Mouse (Mus musculus): Measurements from ENCODE around the gene Fam166a. TPM values are rescaled to one million over a fixed set of nuclear protein-coding genes. Genes with fewer than 3 reads are reported as not detected.

Gene Fam166a
- polyA plus RNA-seq, 1 experiment from 2014 or later, result 0.69 TPM

DNA sequence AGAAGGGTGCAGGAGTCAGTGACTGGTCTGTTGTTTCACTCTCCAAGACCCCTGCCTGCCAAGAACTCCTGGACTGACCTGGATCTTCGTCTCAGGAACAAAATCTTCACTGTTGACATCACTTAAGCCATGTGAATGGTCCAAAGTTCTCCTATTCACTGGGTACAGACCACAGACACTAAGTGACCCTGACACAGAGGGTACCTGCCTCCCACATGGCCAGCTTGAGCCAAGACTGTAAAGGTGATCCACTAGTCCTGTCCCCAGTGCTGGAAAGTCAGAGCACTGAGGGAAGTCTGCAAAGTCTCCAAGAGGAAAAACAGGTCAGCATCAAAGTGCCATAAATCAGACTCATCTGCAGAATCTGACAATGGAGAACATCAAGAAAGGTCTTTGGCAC is 11.0 kb upstream of the Fam166a start:
- Histone ChIP-seq H3K4me1 (peaks cover 22% of the 10 kb centered on the region), H3K4me2 (no peak overlapping the region), H3K36me3 (peaks cover 50% of the 10 kb centered on the region), H3K27ac (no peak overlapping the region), H3K9ac (no peak overlapping the region), H3K9me3 (no peaks in the 10 kb centered on the region), H3K27me3 (no peaks in the 10 kb centered on the region), H3K4me3 (no peak overlapping the region)
- WGBS, result 88% methylated on average over 1 of the region's 1 CpGs
- ATAC-seq (ENCODE audit: borderline replicate concordance, extremely low read depth, low FRiP score, low TSS enrichment), result no peak

GRCm38 (mm10) chr2:25210686-25211085 is 7.9 kb upstream of the Fam166a start:
- H3K4me2 ChIP-seq, result peak overlapping the region; percentile 75
- H3K9me3 ChIP-seq, result no peaks in the 10 kb centered on the region
- no peak for ATAC-seq (ENCODE audit: borderline replicate concordance, extremely low read depth, low FRiP score, low TSS enrichment)
- peak overlapping the region; percentile 87 for H3K4me3 ChIP-seq
- H3K27me3 ChIP-seq, result no peaks in the 10 kb centered on the region
- H3K9ac ChIP-seq, result peak overlapping the region; percentile 91
- WGBS, result 1% methylated on average over 24 of the region's 24 CpGs
- H3K36me3 ChIP-seq, result peaks cover 19% of the 10 kb centered on the region
- H3K27ac ChIP-seq, result peak overlapping the region; percentile 90
- H3K4me1 ChIP-seq, result peaks cover 22% of the 10 kb centered on the region

DNA sequence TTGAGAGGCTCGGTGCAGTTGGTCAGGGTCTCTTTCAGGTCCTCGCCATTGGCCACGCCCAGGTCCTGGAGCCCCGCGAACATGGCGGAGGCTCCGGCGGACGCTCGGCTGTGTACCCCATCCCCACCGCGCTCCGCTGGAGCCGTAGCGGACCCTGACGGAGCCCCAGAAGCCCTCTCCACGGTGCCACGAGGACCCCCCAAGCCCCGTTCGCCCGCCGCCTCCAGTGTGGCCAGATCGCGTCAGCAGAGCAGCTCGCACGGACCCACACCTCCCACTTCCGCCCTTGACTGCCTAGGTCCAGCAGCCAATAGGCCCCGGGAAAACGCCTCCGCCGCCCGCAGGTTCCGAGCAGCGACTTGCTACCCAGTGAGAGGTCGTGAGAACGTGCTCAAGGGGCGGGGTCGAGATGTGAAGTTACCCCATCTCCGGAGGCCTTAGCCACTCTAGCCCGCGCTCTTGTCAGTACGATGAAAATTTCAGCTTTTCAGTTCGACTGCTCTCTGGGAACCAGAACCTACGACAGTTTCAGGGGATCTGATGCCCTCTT is 7.3 kb upstream of the Fam166a start, which contains the start of gene Nelfb:
Gene Nelfb, minus strand, starts transcription at position 369 of the 550 bp plus-strand sequence.
- Histone ChIP-seq H3K9ac (peak within 1 kb of the TSS; percentile 91), H3K4me2 (peak within 1 kb of the TSS; percentile 75), H3K9me3 (no peaks in the 10 kb centered on the region), H3K4me1 (peaks cover 22% of the 10 kb centered on the region), H3K4me3 (peak within 1 kb of the TSS; percentile 87), H3K27ac (peak within 1 kb of the TSS; percentile 90), H3K27me3 (no peaks in the 10 kb centered on the region), H3K36me3 (peaks cover 13% of the 10 kb centered on the region)
- ATAC-seq (ENCODE audit: borderline replicate concordance, extremely low read depth, low FRiP score, low TSS enrichment), result peak; percentile 91
- under 1% methylated on average over 44 of the region's 44 CpGs for WGBS

- Histone ChIP-seq H3K9me3 (no peaks in the 10 kb centered on the region), H3K4me1 (peaks cover 22% of the 10 kb centered on the region), H3K4me2 (no peak overlapping the region), H3K9ac (no peak overlapping the region), H3K27me3 (no peaks in the 10 kb centered on the region), H3K27ac (no peak overlapping the region), H3K36me3 (no peaks in the 10 kb centered on the region), H3K4me3 (no peak overlapping the region)
- no peak for ATAC-seq (ENCODE audit: borderline replicate concordance, extremely low read depth, low FRiP score, low TSS enrichment)
- WGBS, result 61% methylated on average over 23 of the region's 23 CpGs
Measured at GRCm38 (mm10) chr2:25213266-25213865, 5.2 kb upstream of the Fam166a start.

DNA sequence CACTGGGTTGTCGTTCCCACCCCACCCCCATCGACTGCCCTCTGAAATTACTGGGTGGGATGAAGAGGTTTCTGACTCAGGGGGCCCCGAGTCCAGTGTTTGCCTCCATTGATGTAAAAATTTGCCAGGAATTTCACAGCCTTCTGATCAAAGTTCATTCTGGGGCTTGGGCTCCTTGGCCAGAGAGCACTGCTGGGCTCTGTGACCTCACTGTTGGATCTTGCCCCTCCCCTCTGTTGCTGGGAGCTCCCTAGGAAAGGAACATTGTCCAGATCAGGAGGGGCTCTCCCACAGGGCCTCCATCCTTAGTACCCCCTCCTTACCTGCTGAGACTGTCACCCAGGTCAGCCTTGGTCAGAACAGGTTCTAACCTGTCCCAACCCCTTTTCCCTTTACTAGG is 4.1 kb upstream of the Fam166a start, which contains the start of gene Stpg3:
Gene Stpg3, minus strand, starts transcription at position 194 of the 400 bp plus-strand sequence.
- no peaks in the 10 kb centered on the region for H3K9me3 ChIP-seq
- no peaks in the 10 kb centered on the region for H3K27me3 ChIP-seq
- H3K27ac ChIP-seq, result no peak within 1 kb of the TSS
- peaks cover 18% of the 10 kb centered on the region for H3K4me1 ChIP-seq
- WGBS, result 55% methylated on average over 3 of the region's 3 CpGs
- no peak within 1 kb of the TSS for H3K4me2 ChIP-seq
- no peak within 1 kb of the TSS for H3K9ac ChIP-seq
- H3K4me3 ChIP-seq, result no peak within 1 kb of the TSS
- ATAC-seq (ENCODE audit: borderline replicate concordance, extremely low read depth, low FRiP score, low TSS enrichment), result no peak
- no peaks in the 10 kb centered on the region for H3K36me3 ChIP-seq

GRCm38 (mm10) chr2:25217666-25218065 is 879 bp upstream of the Fam166a start:
- H3K36me3 ChIP-seq, result peaks cover 7% of the 10 kb centered on the region
- WGBS, result 47% methylated on average over 2 of the region's 2 CpGs
- no peaks in the 10 kb centered on the region for H3K27me3 ChIP-seq
- H3K27ac ChIP-seq, result no peak overlapping the region
- ATAC-seq (ENCODE audit: borderline replicate concordance, extremely low read depth, low FRiP score, low TSS enrichment), result no peak
- H3K4me2 ChIP-seq, result no peak overlapping the region
- peaks cover 4% of the 10 kb centered on the region; the same call in 1 of the 2 replicates for H3K4me1 ChIP-seq
- H3K4me3 ChIP-seq, result no peak overlapping the region
- no peak overlapping the region for H3K9ac ChIP-seq
- H3K9me3 ChIP-seq, result no peaks in the 10 kb centered on the region

DNA sequence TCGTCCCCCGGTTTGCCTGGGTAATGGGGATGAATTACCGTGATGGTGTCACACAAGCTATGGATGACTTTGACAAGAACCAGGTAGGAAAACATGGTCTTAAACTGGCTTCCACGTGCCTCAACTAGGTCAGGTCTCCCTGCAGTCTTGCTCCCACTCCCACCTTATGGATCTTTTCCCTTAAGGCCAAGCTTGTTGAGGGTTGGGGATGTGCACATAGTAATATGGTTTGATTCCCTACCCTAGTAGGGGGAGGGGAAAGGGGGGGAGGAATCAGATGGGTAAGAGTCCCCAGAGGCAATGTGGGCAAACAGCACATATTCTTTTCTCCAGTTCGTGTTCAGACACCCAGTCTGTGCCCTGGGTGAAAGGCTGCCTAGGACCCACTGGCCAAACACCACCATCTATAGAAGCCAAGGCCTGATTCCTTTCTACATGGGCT is 2.8 kb downstream of the Fam166a start:
- Histone ChIP-seq H3K9me3 (no peaks in the 10 kb centered on the region), H3K27me3 (no peaks in the 10 kb centered on the region), H3K27ac (no peak overlapping the region), H3K4me2 (no peak overlapping the region), H3K36me3 (peaks cover 7% of the 10 kb centered on the region), H3K4me1 (peaks cover 22% of the 10 kb centered on the region), H3K9ac (no peak overlapping the region), H3K4me3 (no peak overlapping the region)
- no peak for ATAC-seq (ENCODE audit: borderline replicate concordance, extremely low read depth, low FRiP score, low TSS enrichment)
- 71% methylated on average over 5 of the region's 5 CpGs for WGBS

GRCm38 (mm10) chr2:25223681-25224491 is 5.3 kb downstream of the Fam166a start:
- Histone ChIP-seq H3K27ac (peak overlapping the region; percentile 99), H3K4me2 (peak overlapping the region; percentile 76), H3K36me3 (peaks cover 7% of the 10 kb centered on the region), H3K9ac (peak overlapping the region; percentile 95), H3K4me1 (peaks cover 32% of the 10 kb centered on the region), H3K9me3 (no peaks in the 10 kb centered on the region), H3K4me3 (peak overlapping the region; percentile 98), H3K27me3 (no peaks in the 10 kb centered on the region)
- WGBS, result under 1% methylated on average over 53 of the region's 53 CpGs
- ATAC-seq (ENCODE audit: borderline replicate concordance, extremely low read depth, low FRiP score, low TSS enrichment), result peak; percentile 41

DNA sequence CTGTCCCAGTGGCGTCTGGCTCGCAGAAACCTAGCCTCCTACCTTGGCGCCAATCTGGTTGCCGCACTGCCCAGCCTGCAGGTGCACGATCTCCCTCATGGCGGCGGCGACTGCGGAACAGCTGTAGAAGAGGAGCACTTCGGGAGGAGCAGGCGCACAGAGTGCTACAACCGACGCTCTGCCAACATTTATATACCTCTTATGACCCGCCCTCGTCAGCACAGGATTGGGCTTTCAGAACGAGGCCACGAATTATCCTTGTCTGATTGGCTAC is 5.9 kb downstream of the Fam166a start, which contains the start of gene Tubb4b:
Gene Tubb4b, minus strand, starts transcription at position 211 of the 274 bp plus-strand sequence.
- 0% methylated on average over 17 of the region's 17 CpGs for whole genome bisulfite sequencing
- Histone ChIP-seq H3K9me3 (no peaks in the 10 kb centered on the region), H3K36me3 (peaks cover 7% of the 10 kb centered on the region), H3K27me3 (no peaks in the 10 kb centered on the region), H3K4me2 (peak within 1 kb of the TSS; percentile 76), H3K27ac (peak within 1 kb of the TSS; percentile 99), H3K4me3 (peak within 1 kb of the TSS; percentile 98), H3K9ac (peak within 1 kb of the TSS; percentile 95), H3K4me1 (peaks cover 33% of the 10 kb centered on the region)
- no peak for ATAC-seq (ENCODE audit: borderline replicate concordance, extremely low read depth, low FRiP score, low TSS enrichment)

DNA sequence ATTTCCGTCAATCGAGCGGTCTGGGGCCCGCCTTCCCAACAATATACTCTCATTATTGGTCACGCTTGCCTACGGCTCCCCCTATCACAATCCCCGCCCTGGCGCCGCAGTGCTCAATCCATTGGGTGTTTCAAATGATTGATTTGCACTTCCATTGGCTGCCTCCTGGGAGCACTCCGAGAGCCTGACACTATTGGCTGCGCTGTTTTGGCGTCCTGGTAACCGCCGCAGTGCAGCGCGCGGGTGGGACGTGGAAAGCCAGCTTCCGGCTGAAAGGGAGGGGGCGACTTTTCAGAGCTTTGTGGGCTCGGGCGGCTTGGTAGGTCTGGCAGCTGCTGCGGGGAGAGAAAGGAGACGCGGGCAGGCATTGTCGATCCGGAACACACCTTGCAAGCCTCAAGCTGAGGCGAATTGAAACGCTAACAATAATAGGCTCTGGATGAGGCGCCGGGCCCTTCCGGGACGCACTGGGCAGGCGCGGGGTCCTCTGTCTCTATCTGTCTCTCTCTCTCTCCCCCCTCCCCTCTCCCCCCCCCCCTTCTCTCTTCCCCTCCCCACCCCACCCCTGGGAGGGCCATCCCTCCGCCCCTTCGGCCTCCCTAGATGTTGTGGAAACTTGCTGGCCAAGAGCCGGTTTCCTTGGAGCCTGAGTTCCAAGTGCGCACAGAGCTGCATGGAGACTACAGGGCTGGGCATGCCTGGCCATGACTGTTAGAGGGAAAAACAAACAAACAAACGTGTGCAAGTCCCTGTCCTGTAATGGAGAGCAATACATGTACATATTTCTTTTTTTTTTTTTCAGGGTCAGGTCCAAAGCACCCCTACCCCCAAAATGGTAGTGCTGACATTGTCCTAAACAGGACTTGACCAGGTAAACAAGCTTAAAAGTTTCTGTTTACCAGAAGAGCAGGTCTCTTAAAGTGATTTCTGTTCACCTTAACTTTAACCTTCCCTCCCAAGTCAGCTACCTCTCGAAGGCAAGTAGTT is 6.5 kb downstream of the Fam166a start:
- peak; percentile 95 for ATAC-seq (ENCODE audit: borderline replicate concordance, extremely low read depth, low FRiP score, low TSS enrichment)
- peaks cover 33% of the 10 kb centered on the region for H3K4me1 ChIP-seq
- H3K9me3 ChIP-seq, result no peaks in the 10 kb centered on the region
- peak overlapping the region; percentile 98 for H3K4me3 ChIP-seq
- peak overlapping the region; percentile 99 for H3K27ac ChIP-seq
- H3K4me2 ChIP-seq, result peak overlapping the region; percentile 50
- H3K9ac ChIP-seq, result peak overlapping the region; percentile 56
- H3K36me3 ChIP-seq, result peaks cover 7% of the 10 kb centered on the region
- WGBS, result 2% methylated on average over 40 of the region's 41 CpGs
- H3K27me3 ChIP-seq, result no peaks in the 10 kb centered on the region

- peak overlapping the region; percentile 55; the same call in 1 of the 2 replicates for H3K4me3 ChIP-seq
- H3K27me3 ChIP-seq, result no peaks in the 10 kb centered on the region
- WGBS, result 68% methylated on average over 8 of the region's 8 CpGs
- no peaks in the 10 kb centered on the region for H3K9me3 ChIP-seq
- H3K4me2 ChIP-seq, result peak overlapping the region; percentile 50
- H3K9ac ChIP-seq, result peak overlapping the region; percentile 56
- H3K4me1 ChIP-seq, result peaks cover 33% of the 10 kb centered on the region
- ATAC-seq (ENCODE audit: borderline replicate concordance, extremely low read depth, low FRiP score, low TSS enrichment), result no peak
- H3K27ac ChIP-seq, result peak overlapping the region; percentile 99
- peaks cover 7% of the 10 kb centered on the region for H3K36me3 ChIP-seq
Measured at GRCm38 (mm10) chr2:25225811-25226379, 7.3 kb downstream of the Fam166a start.

Measured in lung, embryonic 15.5 days (tissue).